In the genomic region with DNA sequence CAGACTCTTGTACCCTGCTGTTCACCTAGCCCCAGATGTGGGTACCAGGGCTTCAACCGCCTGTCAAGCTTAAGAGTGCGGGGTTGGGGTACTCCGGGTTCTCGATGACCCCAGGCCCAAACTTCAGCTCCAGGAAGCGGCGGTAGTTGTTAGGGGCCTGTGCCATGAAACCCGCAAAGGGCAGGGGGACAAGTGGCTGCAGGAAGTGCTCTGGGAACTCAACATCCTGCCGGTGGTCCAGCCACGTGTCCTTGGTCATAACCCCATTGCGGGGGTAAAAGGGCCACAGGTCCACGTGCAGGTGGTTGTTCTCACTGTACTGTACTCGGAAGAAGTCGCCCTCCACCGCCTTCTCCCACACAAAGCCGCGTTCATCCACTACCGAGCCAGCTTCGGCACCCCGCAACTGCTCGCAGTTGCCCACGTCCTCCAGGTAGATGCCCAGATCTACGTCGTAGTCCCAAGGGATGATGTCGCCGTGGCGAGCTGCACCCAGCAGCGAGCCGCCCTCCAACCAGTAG, we compare ENCODE assay signal across 7 mouse cellular contexts. TPM values are rescaled to one million over a fixed set of nuclear protein-coding genes. Genes with fewer than 3 reads are reported as not detected.
DNase-seq lines count a peak whose midpoint lies in the region; ATAC-seq and TF ChIP-seq lines count a peak whose summit lies in the region.

No protein-coding gene starts in this region.

- no peak for TF ChIP-seq POLR2A in olfactory bulb, adult 2 months (IDR thresholded peaks at IDR 0.05; ENCODE audit: insufficient read depth, low read depth, low read length)

- H3K9me3 ChIP-seq in forebrain, embryonic 12.5 days: no peaks in the 10 kb centered on the region
- H3K9me3 ChIP-seq in limb, embryonic 10.5 days (replicated peaks): no peaks in the 10 kb centered on the region; the same call in 1 of the 2 replicates

- H3K4me3 ChIP-seq in left cerebral cortex, adult 2 months: peak overlapping the region; percentile 59
- H3K4me3 ChIP-seq in forebrain, embryonic 12.5 days (replicated peaks): peak overlapping the region; percentile 43
- peak overlapping the region; percentile 56 for H3K4me3 ChIP-seq in limb, embryonic 10.5 days
- H3K4me3 ChIP-seq in olfactory bulb, adult 2 months (ENCODE audit: insufficient read depth, low read depth, low read length): peak overlapping the region; percentile 48

- intact Hi-C loops in left cerebral cortex, adult 2 months (cut with DNase I): no loop called here

- H3K9ac ChIP-seq in forebrain, embryonic 12.5 days: peak overlapping the region; percentile 63

- ATAC-seq in forebrain, embryonic 12.5 days (ENCODE audit: low FRiP score): no peak
- ATAC-seq in megakaryocyte, adult 5-6 weeks (ENCODE audit: poor library complexity, severe bottlenecking): no peak

- no peak for DNase-seq in left cerebral cortex, adult 2 months (ENCODE audit: extremely low spot score in 1 of 2, low spot score in 2 of 2)
- DNase-seq in left cerebral cortex, adult 11 months (ENCODE audit: low spot score): no peak
- peak; percentile 37 for DNase-seq in limb, embryonic 10.5 days (ENCODE audit: low spot score)
- no peak for DNase-seq in layer of hippocampus, adult 18-20 months (ENCODE audit: low spot score in 2 of 2)

- H3K27ac ChIP-seq in left cerebral cortex, adult 2 months: peak overlapping the region; percentile 97
- 0 out of 2 replicates have a peak overlapping the region, but pooled peaks have one; percentile 61 for H3K27ac ChIP-seq in forebrain, embryonic 12.5 days
- peak overlapping the region; percentile 67 for H3K27ac ChIP-seq in limb, embryonic 10.5 days
- H3K27ac ChIP-seq in olfactory bulb, adult 2 months (ENCODE audit: insufficient read depth, low read depth, low read length): no peak overlapping the region

- peaks cover 38% of the 10 kb centered on the region for H3K27me3 ChIP-seq in forebrain, embryonic 12.5 days
- H3K27me3 ChIP-seq in limb, embryonic 10.5 days (ENCODE audit: low read depth, poor library complexity, severe bottlenecking): peaks cover 40% of the 10 kb centered on the region

- TF ChIP-seq CTCF in left cerebral cortex, adult 2 months (IDR thresholded peaks at IDR 0.05): no peak
- TF ChIP-seq CTCF in olfactory bulb, adult 2 months (IDR thresholded peaks at IDR 0.05; ENCODE audit: insufficient read depth, low read depth, low read length): no peak

- H3K4me2 ChIP-seq in forebrain, embryonic 12.5 days: peak overlapping the region; percentile 72

- peaks cover 44% of the 10 kb centered on the region for H3K4me1 ChIP-seq in forebrain, embryonic 12.5 days
- peaks cover 36% of the 10 kb centered on the region for H3K4me1 ChIP-seq in limb, embryonic 10.5 days
- peaks cover 21% of the 10 kb centered on the region for H3K4me1 ChIP-seq in olfactory bulb, adult 2 months (ENCODE audit: control insufficient read depth, insufficient read depth, low read length)

- WGBS in forebrain, embryonic 12.5 days: 53% methylated on average over 27 of the region's 28 CpGs
- WGBS in limb, embryonic 10.5 days: 52% methylated on average over 28 of the region's 28 CpGs
- WGBS in olfactory bulb, adult 2 months: 70% methylated on average over 28 of the region's 28 CpGs

- peaks cover 24% of the 10 kb centered on the region for H3K36me3 ChIP-seq in forebrain, embryonic 12.5 days (replicated peaks)
- H3K36me3 ChIP-seq in limb, embryonic 10.5 days: peaks cover 63% of the 10 kb centered on the region

RNA-seq across cellular contexts. Expression of a gene that starts 5.2 kb away (rescaled TPM):
- 100 to 1,000 TPM; 287 to 321 TPM for total RNA-seq in left cerebral cortex, adult 2 months (2021)
- 176 and 180 TPM in 2 replicates for polyA plus RNA-seq in forebrain, embryonic 12.5 days (2016; fragmentation: Nextera tagmentation; extraction: Ambion mirVana)
- polyA plus RNA-seq in limb, embryonic 10.5 days (2016; fragmentation: Nextera tagmentation; extraction: Ambion mirVana): 130 and 145 TPM in 2 replicates
- polyA plus RNA-seq in olfactory bulb, adult 2 months (2012; ENCODE audit: insufficient read depth, insufficient read length, low replicate concordance, missing spikeins): not detected in 2 replicates
- total RNA-seq in megakaryocyte, adult 5-6 weeks (2015): 25.7 and 27.6 TPM in 2 replicates
- total RNA-seq in megakaryocyte, adult 5-6 weeks (2017): 45.9 and 50.0 TPM in 2 replicates
- total RNA-seq in layer of hippocampus, adult 18-20 months (2021): 100 to 1,000 TPM; 260 to 290 TPM

RNA-seq across cellular contexts. Expression of a gene that starts 6.1 kb away (rescaled TPM):
- 10 to 100 TPM; 51.0 to 52.2 TPM for total RNA-seq in left cerebral cortex, adult 2 months (2021)
- 30.5 and 31.4 TPM in 2 replicates for polyA plus RNA-seq in forebrain, embryonic 12.5 days (2016; fragmentation: Nextera tagmentation; extraction: Ambion mirVana)
- polyA plus RNA-seq in limb, embryonic 10.5 days (2016; fragmentation: Nextera tagmentation; extraction: Ambion mirVana): 27.2 and 33.1 TPM in 2 replicates
- polyA plus RNA-seq in olfactory bulb, adult 2 months (2012; ENCODE audit: insufficient read depth, insufficient read length, low replicate concordance, missing spikeins): not detected in 2 replicates
- 8.1 and 12.4 TPM in 2 replicates for total RNA-seq in megakaryocyte, adult 5-6 weeks (2015)
- 8.1 and 10.6 TPM in 2 replicates for total RNA-seq in megakaryocyte, adult 5-6 weeks (2017)
- total RNA-seq in layer of hippocampus, adult 18-20 months (2021): 10 to 100 TPM; 46.7 to 46.9 TPM

RNA-seq across cellular contexts. Expression of a gene that starts 29.3 kb away (rescaled TPM):
- total RNA-seq in left cerebral cortex, adult 2 months (2021): 1 to 10 TPM; 3.2 to 6.2 TPM
- polyA plus RNA-seq in forebrain, embryonic 12.5 days (2016; fragmentation: Nextera tagmentation; extraction: Ambion mirVana): 30.6 and 32.0 TPM in 2 replicates
- polyA plus RNA-seq in limb, embryonic 10.5 days (2016; fragmentation: Nextera tagmentation; extraction: Ambion mirVana): 48.3 and 48.7 TPM in 2 replicates
- not detected in 2 replicates for polyA plus RNA-seq in olfactory bulb, adult 2 months (2012; ENCODE audit: insufficient read depth, insufficient read length, low replicate concordance, missing spikeins)
- total RNA-seq in megakaryocyte, adult 5-6 weeks (2015): 48.1 and 55.7 TPM in 2 replicates
- total RNA-seq in megakaryocyte, adult 5-6 weeks (2017): 27.8 and 28.4 TPM in 2 replicates
- total RNA-seq in layer of hippocampus, adult 18-20 months (2021): 1 to 10 TPM; 2.0 to 2.9 TPM

RNA-seq across cellular contexts. Expression of a gene that starts 32.2 kb away (rescaled TPM):
- 10 to 100 TPM in 1 of 2 experiments, 1 to 10 TPM in 1; 6.3 to 12.0 TPM for total RNA-seq in left cerebral cortex, adult 2 months (2021)
- polyA plus RNA-seq in forebrain, embryonic 12.5 days (2016; fragmentation: Nextera tagmentation; extraction: Ambion mirVana): 10.0 and 10.9 TPM in 2 replicates
- polyA plus RNA-seq in limb, embryonic 10.5 days (2016; fragmentation: Nextera tagmentation; extraction: Ambion mirVana): 15.0 and 15.6 TPM in 2 replicates
- polyA plus RNA-seq in olfactory bulb, adult 2 months (2012; ENCODE audit: insufficient read depth, insufficient read length, low replicate concordance, missing spikeins): not detected in 2 replicates
- 8.8 and 14.0 TPM in 2 replicates for total RNA-seq in megakaryocyte, adult 5-6 weeks (2015)
- total RNA-seq in megakaryocyte, adult 5-6 weeks (2017): 9.4 and 10.1 TPM in 2 replicates
- total RNA-seq in layer of hippocampus, adult 18-20 months (2021): 1 to 10 TPM; 4.7 to 6.1 TPM

Comparison
In these comparisons a context has a peak if more than half of its experiments do, and no peak if none do; other contexts are left out.
1. RNA of a gene that starts 5.2 kb away (total RNA-seq): 287 to 321 TPM in left cerebral cortex, adult 2 months and 260 to 290 TPM in layer of hippocampus, adult 18-20 months; 25.7 to 50.0 TPM in megakaryocyte, adult 5-6 weeks; every median in the first group is over 4 times any median in the second.
2. RNA of a gene that starts 29.3 kb away (total RNA-seq): 27.8 to 55.7 TPM in megakaryocyte, adult 5-6 weeks; 3.2 to 6.2 TPM in left cerebral cortex, adult 2 months and 2.0 to 2.9 TPM in layer of hippocampus, adult 18-20 months; every median in the first group is over 4 times any median in the second.
3. Peak in every context shown above with its lines, with median percentiles within 50 percentile points of each other: H3K4me3 ChIP-seq.